Mouse (Mus musculus) activated CD4-positive, CD25-positive, alpha-beta regulatory T cell (primary cell): Measurements from ENCODE around the gene Sbk3. TPM values are rescaled to one million over a fixed set of nuclear protein-coding genes. Genes with fewer than 3 reads are reported as not detected.

ENCODE experiments used
- polyA plus RNA-seq, 2 experiments: library from polyadenylated mRNA; unstranded; fragments of 100-300 nt; shearing (Covaris generic); gene quantifications; one replicate each; pipeline ENCODE4 v1.2.1; 2017

Gene Sbk3
- under 1 TPM in 1 of 2 experiments, not detected in 1; 0.05 TPM for polyA plus RNA-seq

DNA sequence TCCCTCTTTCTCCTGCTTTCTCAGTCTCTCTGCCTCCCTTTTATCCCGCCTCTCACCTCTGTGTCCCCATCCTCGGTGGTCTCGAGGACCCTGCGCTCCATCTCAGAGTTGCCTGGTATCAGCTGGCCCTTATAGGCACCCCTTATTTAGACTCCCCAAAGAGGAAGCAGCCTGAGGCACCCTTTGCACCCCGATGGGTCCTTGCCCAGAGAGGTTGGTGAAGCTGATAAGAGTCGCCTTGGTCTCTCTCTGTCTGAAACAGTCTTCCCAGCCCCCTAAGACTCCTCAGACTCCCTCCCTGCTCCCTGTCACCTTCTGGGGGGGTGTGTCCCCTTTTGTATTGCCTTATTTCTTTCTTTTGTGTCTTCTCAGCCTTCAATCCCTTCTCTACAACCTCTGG is at the start of gene Sbk3:
TSS of gene Sbk3 (minus strand) at position 101 of the 400 bp plus-strand sequence.

DNA sequence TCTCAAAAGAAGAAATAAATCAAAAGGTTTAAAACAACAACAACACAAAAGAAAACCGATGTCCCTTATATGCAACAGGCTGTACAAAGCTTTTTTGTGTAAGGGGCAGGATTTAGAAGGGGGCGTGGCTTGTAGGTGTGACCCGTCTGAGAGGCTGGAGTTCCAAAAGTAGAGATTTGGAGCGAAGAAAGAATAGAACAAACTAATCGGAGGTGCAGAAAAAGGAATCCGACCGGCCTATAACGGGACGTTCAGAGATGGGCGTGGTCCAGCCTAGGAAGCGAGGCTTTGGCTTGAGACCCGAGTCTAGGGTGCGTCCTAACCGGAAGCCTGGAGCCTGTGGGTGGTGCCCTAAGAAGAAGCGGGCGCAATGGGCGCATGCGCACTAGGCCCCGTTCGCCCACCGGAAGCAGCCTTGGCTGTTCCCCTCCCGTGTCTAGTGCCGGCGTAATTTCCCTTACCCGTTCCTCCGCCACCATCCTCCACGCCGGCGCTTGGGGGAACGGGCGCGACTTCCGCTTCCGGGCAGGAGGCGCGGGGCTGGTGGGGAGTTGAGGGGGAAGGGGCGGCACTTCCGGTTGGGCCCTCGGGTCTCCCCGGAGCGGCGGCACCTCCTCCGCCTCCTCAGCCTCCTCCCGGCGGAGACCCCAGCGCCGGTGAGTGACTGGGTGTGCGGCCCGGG is 49.2 kb upstream of the Sbk3 start, which contains the start of the genes Zfp865 and Ccdc106:
TSS of gene Zfp865 (plus strand) at position 377 of the 682 bp plus-strand sequence.
TSS of gene Ccdc106 (plus strand) at position 554 of the 682 bp plus-strand sequence.

DNA sequence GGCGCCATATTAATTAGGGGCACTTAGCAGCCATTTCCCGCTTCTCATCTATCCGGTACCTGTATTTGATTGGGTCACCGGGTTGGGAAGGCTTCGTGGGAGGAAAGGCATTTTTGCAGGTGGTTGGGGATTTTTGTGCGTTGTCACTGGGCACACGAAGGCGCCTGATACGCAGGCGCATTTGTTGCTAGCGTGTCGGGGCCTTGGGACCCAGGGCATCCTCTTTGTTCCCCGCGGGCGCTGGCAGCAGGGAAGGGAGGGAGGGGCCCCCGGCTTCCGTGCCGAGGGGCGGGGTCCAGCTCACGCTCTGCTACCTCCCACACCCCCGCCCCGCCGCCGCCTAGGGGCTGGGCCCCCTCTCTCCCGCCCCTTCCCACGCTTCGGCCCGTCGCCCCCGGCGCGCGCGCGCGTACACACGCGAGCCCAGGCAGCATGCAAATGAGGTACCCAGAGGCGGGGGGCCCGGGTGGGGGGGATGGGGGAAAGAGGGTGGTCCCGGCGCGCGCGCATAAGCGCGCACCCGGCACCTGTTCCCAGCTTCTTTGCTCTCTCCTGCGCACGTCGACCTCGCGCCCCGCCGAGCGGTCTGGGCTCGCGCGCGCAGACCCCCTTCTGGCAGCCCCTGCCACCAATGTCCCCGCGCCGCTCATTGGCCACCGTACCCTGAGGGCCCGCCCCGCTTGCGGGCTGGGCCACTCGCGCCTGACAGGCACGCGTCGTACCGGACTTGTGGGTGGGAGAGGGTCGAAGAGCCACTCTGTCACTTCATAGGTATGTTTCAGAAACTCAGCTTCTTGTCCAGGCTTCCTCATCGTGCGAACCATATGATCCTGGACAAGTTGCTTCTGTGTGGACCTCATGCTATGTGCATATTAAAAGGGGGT is 44.4 kb upstream of the Sbk3 start, which contains the start of gene Gm44973:
TSS of gene Gm44973 (plus strand) at position 379 of the 884 bp plus-strand sequence.

DNA sequence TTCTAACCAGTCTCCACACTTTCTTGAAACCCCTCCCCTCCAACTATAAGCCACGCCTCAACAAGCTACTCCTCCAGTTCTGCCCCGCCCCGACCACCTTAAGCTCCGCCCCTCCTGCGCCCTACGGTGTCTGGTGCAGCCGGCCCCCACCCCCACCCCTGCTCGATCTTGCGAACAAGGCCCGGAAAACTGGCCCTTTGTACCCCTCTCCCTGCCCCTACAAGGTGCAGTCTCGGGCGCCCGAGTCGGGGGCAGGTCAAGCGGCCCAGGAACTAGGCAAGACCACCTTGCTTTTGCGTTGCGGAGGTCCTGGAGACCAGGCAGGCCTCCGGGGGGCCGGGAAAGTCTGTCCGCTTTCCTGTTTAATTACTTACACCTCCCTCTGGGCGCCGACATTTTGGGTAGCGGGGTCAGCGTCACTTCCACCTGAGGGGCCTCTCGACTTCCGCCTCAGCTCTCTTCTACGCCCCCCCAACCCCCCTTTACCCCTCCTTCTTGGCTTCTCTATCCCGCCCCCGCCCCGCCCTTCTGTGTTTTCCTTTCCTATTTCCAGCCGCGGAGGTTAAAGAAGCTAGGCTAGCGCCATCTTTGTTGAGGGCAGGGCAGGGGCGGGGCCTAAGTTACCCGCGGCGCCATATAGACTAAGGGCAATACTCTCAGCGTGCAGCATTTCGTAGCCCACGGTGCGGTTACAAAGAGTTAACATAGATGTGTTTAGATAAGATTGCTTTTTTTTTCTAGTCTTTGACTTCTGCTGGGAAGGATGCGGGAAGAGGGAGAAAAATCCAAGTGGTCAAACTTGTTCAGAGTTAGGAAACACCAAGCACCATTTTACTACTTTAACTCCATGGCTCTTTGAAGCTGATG is 43.5 kb upstream of the Sbk3 start, which contains the start of the genes Zfp524 and Fiz1:
TSS of gene Zfp524 (plus strand) at position 165 of the 867 bp plus-strand sequence.
TSS of gene Fiz1 (minus strand) at position 447 of the 867 bp plus-strand sequence.

DNA sequence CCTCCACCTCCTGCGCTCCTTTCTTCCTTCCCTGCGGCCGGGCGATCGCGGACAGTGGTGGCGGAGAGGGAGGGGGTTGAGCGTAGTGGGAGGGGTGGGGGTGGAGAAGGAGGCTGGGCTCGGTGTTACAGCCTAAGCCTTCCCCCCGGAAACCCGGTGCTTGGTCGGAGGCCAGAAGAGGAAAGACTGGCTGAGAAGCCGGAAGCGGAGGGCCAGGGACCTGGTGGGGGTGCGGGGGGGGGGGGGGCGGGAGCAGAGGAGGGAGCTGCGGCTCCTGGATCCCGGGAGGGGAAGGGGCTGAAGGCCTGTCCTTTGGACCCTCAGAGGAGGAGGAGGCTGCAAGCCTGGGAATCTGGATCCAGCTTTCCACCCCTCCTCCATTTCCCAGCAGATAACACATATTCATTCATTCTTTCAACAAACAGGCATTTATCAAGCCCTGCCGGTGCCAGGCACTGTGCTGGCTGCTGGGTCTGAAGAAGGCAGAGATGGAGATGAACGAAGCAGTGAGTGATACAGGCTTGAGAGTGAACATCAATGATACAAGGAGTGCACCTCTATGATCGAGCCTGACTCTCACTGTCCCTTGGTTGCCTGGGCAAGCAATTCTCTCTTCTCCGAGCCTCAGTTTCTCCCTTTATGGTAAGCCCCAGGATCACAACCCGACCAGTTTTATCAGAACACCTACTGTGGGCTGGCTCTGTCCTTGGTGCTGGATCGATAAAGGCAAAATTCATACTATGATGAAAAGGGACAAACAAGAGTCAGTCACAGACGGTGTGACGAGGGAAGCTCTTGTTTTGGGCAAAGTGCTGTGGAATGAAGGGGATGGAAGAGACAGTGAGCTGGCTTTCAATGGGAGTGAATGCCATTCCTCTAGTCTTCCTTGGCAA is 25.3 kb upstream of the Sbk3 start, which contains the start of gene Zfp579:
TSS of gene Zfp579 (minus strand) at position 156 of the 893 bp plus-strand sequence.

DNA sequence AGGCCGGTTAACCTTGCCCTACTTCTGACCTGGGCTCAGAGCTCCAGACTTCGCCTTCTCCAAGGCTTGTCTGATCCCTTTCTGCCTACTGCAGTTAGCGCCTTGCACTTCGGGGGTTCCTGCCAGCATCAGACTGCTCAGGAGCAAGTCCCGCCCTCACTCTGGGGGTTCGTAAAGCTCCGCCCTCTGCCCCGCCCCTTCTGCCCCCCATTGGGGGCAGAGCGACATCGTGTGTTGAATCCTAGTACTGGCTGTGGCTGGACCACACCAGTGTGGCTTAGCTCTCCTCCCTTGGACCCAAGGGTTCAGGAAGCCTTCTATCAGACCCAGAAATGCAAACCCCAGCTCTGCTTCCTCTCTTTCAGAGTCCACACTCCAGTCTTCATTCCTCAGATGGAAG is 6.7 kb downstream of the Sbk3 start, which contains the start of gene Sbk2:
TSS of gene Sbk2 (minus strand) at position 135 of the 400 bp plus-strand sequence.

DNA sequence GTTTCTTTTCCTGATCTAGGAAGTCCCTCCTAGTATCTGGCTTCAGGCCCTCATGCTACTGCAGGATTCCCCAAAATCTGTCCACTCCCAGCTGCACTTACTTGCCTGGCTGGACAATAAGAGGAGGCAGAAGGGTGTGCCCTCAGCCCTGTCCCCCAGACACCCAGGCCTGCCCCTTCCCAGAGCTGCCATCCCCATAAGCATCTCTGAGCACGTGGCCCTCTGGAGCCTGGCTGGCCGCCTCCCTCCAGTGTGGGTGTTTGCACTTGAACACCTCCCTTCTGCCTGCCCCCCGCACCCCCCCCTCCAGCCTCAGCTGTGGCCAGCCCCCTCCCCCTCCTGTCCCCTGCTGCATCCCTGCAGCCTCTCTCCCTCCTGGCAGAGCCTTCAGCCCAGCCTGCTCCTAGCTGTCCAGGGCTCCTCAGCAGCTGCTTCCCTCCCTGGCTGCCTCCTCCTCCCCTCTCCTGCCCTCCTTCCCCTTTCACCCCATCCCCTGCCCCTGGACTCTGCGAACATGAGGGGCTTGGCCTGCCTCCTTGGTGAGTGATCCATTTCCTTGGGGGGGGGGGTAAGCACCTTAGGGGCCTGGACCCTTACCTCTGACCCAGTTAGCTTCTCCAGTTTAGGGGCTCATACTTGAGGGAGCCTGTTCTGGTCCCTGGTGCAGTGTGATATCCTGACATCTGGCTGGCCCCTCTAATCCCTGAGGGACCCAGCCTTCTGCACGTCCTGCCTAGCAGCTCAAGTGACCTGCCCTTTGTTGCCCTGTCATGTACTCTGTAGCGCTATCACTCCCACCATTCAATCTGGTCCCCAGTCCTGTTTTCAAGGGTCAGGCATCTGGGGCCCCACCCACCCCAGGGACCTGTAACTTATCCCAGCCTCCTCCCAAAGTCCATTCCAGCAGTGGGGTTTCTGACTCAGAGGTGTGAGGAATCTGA is 45.3 kb downstream of the Sbk3 start, which contains the start of gene Ssc5d:
TSS of gene Ssc5d (plus strand) at position 345 of the 941 bp plus-strand sequence.

DNA sequence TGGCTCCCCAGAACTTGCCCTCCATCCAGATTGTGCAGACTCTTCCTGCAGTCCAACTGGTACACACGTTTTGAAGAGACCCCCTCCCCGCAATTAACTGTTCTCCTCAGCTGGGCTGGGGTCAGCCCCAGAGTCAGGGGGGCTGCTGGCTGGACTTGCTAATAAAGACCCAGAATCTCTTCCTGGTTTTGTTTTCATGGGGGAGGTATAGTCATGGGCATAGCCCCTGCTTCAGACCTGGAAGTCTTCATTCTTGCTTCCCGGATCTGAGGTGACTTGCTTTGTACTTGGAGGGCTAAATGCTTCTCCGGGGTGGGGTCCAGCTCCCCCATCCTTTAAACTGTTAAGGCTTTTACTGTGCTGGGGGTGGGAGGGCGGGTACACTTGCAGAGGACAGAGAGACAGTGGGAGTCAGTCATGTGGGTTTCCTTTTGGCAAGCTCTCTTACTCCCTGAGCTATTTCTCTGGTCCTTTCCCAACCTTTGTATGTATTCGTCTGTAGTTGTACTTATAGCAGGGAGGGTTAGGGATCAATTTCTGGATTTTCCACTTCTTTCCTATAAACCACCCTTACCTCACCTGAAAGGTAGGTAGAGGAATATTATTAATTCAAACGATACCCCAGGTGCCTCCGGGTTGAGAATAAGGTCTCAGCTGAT is 49.0 kb downstream of the Sbk3 start, which contains the start of gene Nat14:
TSS of gene Nat14 (plus strand) at position 205 of the 659 bp plus-strand sequence.

Other genes starting within 250 kb of the Sbk3 start
- gene Tmem150b, start 245.9 kb downstream of the Sbk3 start, polyA plus RNA-seq, result under 1 TPM in 1 of 2 experiments, not detected in 1; 0.25 TPM
- 10 to 100 TPM; 26.0 to 45.1 TPM for gene Kmt5c, start 231.1 kb downstream of the Sbk3 start, polyA plus RNA-seq
- 1 to 10 TPM; 3.0 to 9.5 TPM for gene Cox6b2, start 218.1 kb downstream of the Sbk3 start, polyA plus RNA-seq
- not detected for gene Fam71e2, start 199.9 kb downstream of the Sbk3 start, polyA plus RNA-seq
- under 1 TPM; 0.16 to 0.20 TPM for gene Il11, start 188.3 kb downstream of the Sbk3 start, polyA plus RNA-seq
- gene Tmem190, start 188.2 kb downstream of the Sbk3 start, polyA plus RNA-seq, result not detected
- 1 to 10 TPM; 5.5 to 8.8 TPM for gene Tmem238, start 181.5 kb downstream of the Sbk3 start, polyA plus RNA-seq
- 100 to 1,000 TPM; 316 to 505 TPM for gene Rpl28, start 178.3 kb downstream of the Sbk3 start, polyA plus RNA-seq
- 100 to 1,000 TPM; 126 to 185 TPM for gene Ube2s, start 158.6 kb downstream of the Sbk3 start, polyA plus RNA-seq
- not detected for gene Shisa7, start 126.5 kb downstream of the Sbk3 start, polyA plus RNA-seq
- gene Isoc2b, start 100.9 kb downstream of the Sbk3 start, polyA plus RNA-seq, result 10 to 100 TPM; 46.9 to 52.2 TPM
- under 1 TPM; 0.37 to 0.84 TPM for gene Isoc2a, start 94.0 kb downstream of the Sbk3 start, polyA plus RNA-seq
- under 1 TPM in 1 of 2 experiments, not detected in 1; 0.32 TPM for gene Gm36210, start 64.7 kb downstream of the Sbk3 start, polyA plus RNA-seq
- gene Zfp628, start 56.0 kb downstream of the Sbk3 start, polyA plus RNA-seq, result 1 to 10 TPM; 2.2 to 3.1 TPM
- under 1 TPM; 0.49 to 0.79 TPM for gene Nat14, start 49.1 kb downstream of the Sbk3 start, polyA plus RNA-seq
- not detected for gene Ssc5d, start 45.4 kb downstream of the Sbk3 start, polyA plus RNA-seq
- gene Sbk2, start 6.8 kb downstream of the Sbk3 start, polyA plus RNA-seq, result not detected
- 10 to 100 TPM; 17.7 to 19.5 TPM for gene Zfp579, start 25.0 kb upstream of the Sbk3 start, polyA plus RNA-seq
- 10 to 100 TPM; 31.1 to 33.7 TPM for gene Zfp524, start 43.2 kb upstream of the Sbk3 start, polyA plus RNA-seq
- gene Fiz1, start 43.5 kb upstream of the Sbk3 start, polyA plus RNA-seq, result 10 to 100 TPM; 33.4 to 36.2 TPM
- 10 to 100 TPM in 1 of 2 experiments, 1 to 10 TPM in 1; 6.4 to 29.3 TPM for gene Gm44973, start 44.3 kb upstream of the Sbk3 start, polyA plus RNA-seq
- 10 to 100 TPM; 10.4 to 11.4 TPM for gene Zfp865, start 49.2 kb upstream of the Sbk3 start, polyA plus RNA-seq
- gene Ccdc106, start 49.4 kb upstream of the Sbk3 start, polyA plus RNA-seq, result under 1 TPM; 0.18 to 0.86 TPM
- not detected for gene 4632433K11Rik, start 63.0 kb upstream of the Sbk3 start, polyA plus RNA-seq
- gene Zfp784, start 67.3 kb upstream of the Sbk3 start, polyA plus RNA-seq, result 1 to 10 TPM; 3.4 to 4.9 TPM
- gene Zfp580, start 80.4 kb upstream of the Sbk3 start, polyA plus RNA-seq, result 10 to 100 TPM in 1 of 2 experiments, 1 to 10 TPM in 1; 8.3 to 15.8 TPM
- 10 to 100 TPM; 87.8 to 91.8 TPM for gene U2af2, start 91.0 kb upstream of the Sbk3 start, polyA plus RNA-seq
- 10 to 100 TPM; 27.6 to 38.0 TPM for gene Epn1, start 109.1 kb upstream of the Sbk3 start, polyA plus RNA-seq
- gene Rfpl4, start 145.8 kb upstream of the Sbk3 start, polyA plus RNA-seq, result not detected
- gene Rasl2-9, start 154.8 kb upstream of the Sbk3 start, polyA plus RNA-seq, result under 1 TPM in 1 of 2 experiments, not detected in 1; 0.31 TPM
- gene Vmn1r55, start 178.5 kb upstream of the Sbk3 start, polyA plus RNA-seq, result under 1 TPM; 0.01 to 0.15 TPM
- gene Vmn1r56, start 225.6 kb upstream of the Sbk3 start, polyA plus RNA-seq, result not detected
- not detected for gene Vmn1r57, start 247.3 kb upstream of the Sbk3 start, polyA plus RNA-seq